ENCODE assay signal across 25 mouse cellular contexts in genomic region chr9:122631793-122632192, GRCm38 (mm10).
DNase-seq lines count a peak whose midpoint lies in the region; ATAC-seq and TF ChIP-seq lines count a peak whose summit lies in the region.
"Had no signal": no experiment of that assay in that cellular context is flagged by ENCODE, and none has a peak within 500 bp of the region (broad histone marks: within the 10 kb centered on the region; RNA-seq: fewer than 3 reads in every experiment).

No protein-coding gene starts in this region.

- H3K27ac ChIP-seq in hindbrain, embryonic 13.5 days: peak overlapping the region; percentile 31; the same call in 1 of the 2 replicates
- no peak overlapping the region for H3K27ac ChIP-seq in hindbrain, embryonic 11.5 days (ENCODE audit: low read depth, low read length)
- H3K27ac ChIP-seq in hindbrain, postnatal 0 days: peak overlapping the region; percentile 7; the same call in 1 of the 2 replicates
- no peak overlapping the region for H3K27ac ChIP-seq in hindbrain, embryonic 10.5 days
- H3K27ac ChIP-seq in midbrain, embryonic 14.5 days (replicated peaks; ENCODE audit: low read depth, low read length): 0 out of 2 replicates have a peak overlapping the region, but pooled peaks have one; percentile 6
- no peak overlapping the region for H3K27ac ChIP-seq in midbrain, embryonic 16.5 days (ENCODE audit: low read length)
- no peak overlapping the region for H3K27ac ChIP-seq in forebrain, embryonic 14.5 days (ENCODE audit: low read depth, low read length)
- H3K27ac ChIP-seq: embryonic facial prominence, embryonic 12.5 days; embryonic facial prominence, embryonic 15.5 days; forebrain, embryonic 15.5 days; heart, embryonic 15.5 days had no signal

- H3K4me1 ChIP-seq in hindbrain, embryonic 13.5 days (replicated peaks): peaks cover 50% of the 10 kb centered on the region
- H3K4me1 ChIP-seq in hindbrain, embryonic 11.5 days (replicated peaks; ENCODE audit: control insufficient read depth, insufficient read depth, low read length): no peaks in the 10 kb centered on the region
- H3K4me1 ChIP-seq in hindbrain, postnatal 0 days (ENCODE audit: insufficient read depth, low read length): peaks cover 11% of the 10 kb centered on the region; the same call in 1 of the 2 replicates
- H3K4me1 ChIP-seq in hindbrain, embryonic 10.5 days (replicated peaks): peaks cover 4% of the 10 kb centered on the region
- peaks cover 29% of the 10 kb centered on the region for H3K4me1 ChIP-seq in midbrain, embryonic 14.5 days (ENCODE audit: control insufficient read depth, insufficient read depth, low read length)
- H3K4me1 ChIP-seq in midbrain, embryonic 16.5 days (ENCODE audit: control insufficient read depth, insufficient read depth, low read length): peaks cover 20% of the 10 kb centered on the region
- H3K4me1 ChIP-seq in forebrain, embryonic 14.5 days (ENCODE audit: control insufficient read depth, insufficient read depth, low read length): peaks cover 15% of the 10 kb centered on the region
- H3K4me1 ChIP-seq: embryonic facial prominence, embryonic 12.5 days; heart, embryonic 12.5 days had no signal

- H3K4me3 ChIP-seq in hindbrain, embryonic 13.5 days: no peak overlapping the region
- no peak overlapping the region for H3K4me3 ChIP-seq in hindbrain, embryonic 11.5 days (ENCODE audit: low read depth, low read length)
- no peak overlapping the region for H3K4me3 ChIP-seq in hindbrain, postnatal 0 days (ENCODE audit: low read length)
- no peak overlapping the region for H3K4me3 ChIP-seq in hindbrain, embryonic 10.5 days
- no peak overlapping the region for H3K4me3 ChIP-seq in midbrain, embryonic 14.5 days (replicated peaks; ENCODE audit: low read depth, low read length)
- no peak overlapping the region for H3K4me3 ChIP-seq in midbrain, embryonic 16.5 days (ENCODE audit: low read depth, low read length)
- H3K4me3 ChIP-seq in forebrain, embryonic 14.5 days (ENCODE audit: low read depth, low read length): no peak overlapping the region
- H3K4me3 ChIP-seq: embryonic facial prominence, embryonic 12.5 days; embryonic facial prominence, embryonic 15.5 days; forebrain, embryonic 15.5 days; heart, embryonic 12.5 days; heart, embryonic 15.5 days had no signal

- no peak for ATAC-seq in hindbrain, embryonic 13.5 days (ENCODE audit: low FRiP score)
- ATAC-seq in hindbrain, embryonic 11.5 days (ENCODE audit: low FRiP score): no peak
- ATAC-seq in hindbrain, postnatal 0 days: no peak
- no peak for ATAC-seq in midbrain, embryonic 14.5 days (ENCODE audit: low FRiP score, low TSS enrichment)
- no peak for ATAC-seq in midbrain, embryonic 16.5 days
- no peak for ATAC-seq in forebrain, embryonic 14.5 days
- ATAC-seq: activated CD4-positive, CD25-positive, alpha-beta regulatory T cell, adult 4 months; forebrain, embryonic 15.5 days; intestine, postnatal 0 days had no signal

- no peaks in the 10 kb centered on the region for H3K36me3 ChIP-seq in hindbrain, embryonic 13.5 days
- H3K36me3 ChIP-seq in hindbrain, embryonic 11.5 days (ENCODE audit: control insufficient read depth, insufficient read depth, low read length): no peaks in the 10 kb centered on the region
- H3K36me3 ChIP-seq in hindbrain, postnatal 0 days (ENCODE audit: insufficient read depth, low read length): no peaks in the 10 kb centered on the region
- no peaks in the 10 kb centered on the region for H3K36me3 ChIP-seq in hindbrain, embryonic 10.5 days
- no peaks in the 10 kb centered on the region for H3K36me3 ChIP-seq in midbrain, embryonic 14.5 days (ENCODE audit: control insufficient read depth, insufficient read depth, low read length)
- no peaks in the 10 kb centered on the region for H3K36me3 ChIP-seq in midbrain, embryonic 16.5 days (ENCODE audit: control insufficient read depth, insufficient read depth, low read length)
- no peaks in the 10 kb centered on the region for H3K36me3 ChIP-seq in forebrain, embryonic 14.5 days (ENCODE audit: control insufficient read depth, insufficient read depth, low read length)
- H3K36me3 ChIP-seq: embryonic facial prominence, embryonic 12.5 days; embryonic facial prominence, embryonic 15.5 days; forebrain, embryonic 15.5 days; heart, embryonic 12.5 days; heart, embryonic 15.5 days had no signal

- TF ChIP-seq CTCF in hindbrain, postnatal 0 days (IDR thresholded peaks at IDR 0.05; ENCODE audit: low read depth): no peak

- H3K9me3 ChIP-seq in hindbrain, embryonic 13.5 days: no peaks in the 10 kb centered on the region
- H3K9me3 ChIP-seq in hindbrain, embryonic 11.5 days (ENCODE audit: control insufficient read depth, low read length): no peaks in the 10 kb centered on the region
- H3K9me3 ChIP-seq in hindbrain, postnatal 0 days (ENCODE audit: low read length): no peaks in the 10 kb centered on the region
- H3K9me3 ChIP-seq in hindbrain, embryonic 10.5 days: no peaks in the 10 kb centered on the region
- no peaks in the 10 kb centered on the region for H3K9me3 ChIP-seq in midbrain, embryonic 14.5 days (ENCODE audit: control insufficient read depth, low read length)
- H3K9me3 ChIP-seq in midbrain, embryonic 16.5 days (replicated peaks; ENCODE audit: control insufficient read depth, low read length, poor library complexity, severe bottlenecking): no peaks in the 10 kb centered on the region
- H3K9me3 ChIP-seq in forebrain, embryonic 14.5 days (replicated peaks; ENCODE audit: control insufficient read depth, low read length): no peaks in the 10 kb centered on the region
- H3K9me3 ChIP-seq: embryonic facial prominence, embryonic 12.5 days; embryonic facial prominence, embryonic 15.5 days; forebrain, embryonic 15.5 days; heart, embryonic 12.5 days; heart, embryonic 15.5 days had no signal

- peaks cover 60% of the 10 kb centered on the region for H3K27me3 ChIP-seq in hindbrain, embryonic 13.5 days
- H3K27me3 ChIP-seq in hindbrain, embryonic 11.5 days (ENCODE audit: control insufficient read depth, insufficient read depth, low read length): no peaks in the 10 kb centered on the region
- 0 out of 2 replicates have a peak, but pooled peaks cover 4% of the 10 kb centered on the region for H3K27me3 ChIP-seq in hindbrain, postnatal 0 days (ENCODE audit: insufficient read depth, low read length)
- H3K27me3 ChIP-seq in hindbrain, embryonic 10.5 days (ENCODE audit: insufficient read depth, poor library complexity, severe bottlenecking): peaks cover 18% of the 10 kb centered on the region
- H3K27me3 ChIP-seq in midbrain, embryonic 14.5 days (ENCODE audit: control insufficient read depth, insufficient read depth, low read length): 0 out of 2 replicates have a peak, but pooled peaks cover 3% of the 10 kb centered on the region
- H3K27me3 ChIP-seq in midbrain, embryonic 16.5 days (ENCODE audit: control insufficient read depth, insufficient read depth, low read depth, low read length): no peaks in the 10 kb centered on the region
- 0 out of 2 replicates have a peak, but pooled peaks cover 18% of the 10 kb centered on the region for H3K27me3 ChIP-seq in forebrain, embryonic 14.5 days (replicated peaks; ENCODE audit: control insufficient read depth, insufficient read depth, low read length)
- H3K27me3 ChIP-seq: embryonic facial prominence, embryonic 12.5 days; embryonic facial prominence, embryonic 15.5 days had no signal

- WGBS in hindbrain, embryonic 13.5 days: 71% methylated on average over 9 of the region's 9 CpGs
- 85% methylated on average over 9 of the region's 9 CpGs for WGBS in hindbrain, embryonic 11.5 days
- WGBS in hindbrain, postnatal 0 days: 57% methylated on average over 9 of the region's 9 CpGs
- 81% methylated on average over 9 of the region's 9 CpGs for WGBS in hindbrain, embryonic 10.5 days
- WGBS in midbrain, embryonic 14.5 days: 78% methylated on average over 9 of the region's 9 CpGs
- 65% methylated on average over 9 of the region's 9 CpGs for WGBS in midbrain, embryonic 16.5 days
- WGBS in forebrain, embryonic 14.5 days: 65% methylated on average over 9 of the region's 9 CpGs

- no peak for DNase-seq in hindbrain, embryonic 11.5 days (ENCODE audit: low spot score)
- no peak for DNase-seq in hindbrain, postnatal 0 days (ENCODE audit: low spot score)
- DNase-seq in hindbrain, embryonic 10.5 days (ENCODE audit: low spot score): no peak
- no peak for DNase-seq in midbrain, embryonic 14.5 days
- DNase-seq in ZHBTc4 (ENCODE audit: low read depth, low spot score): peak; percentile 20
- DNase-seq in forebrain, embryonic 14.5 days (ENCODE audit: low spot score): no peak
- DNase-seq: adrenal gland, adult 8-10 months; adrenal gland, postnatal 25 days; B cell, adult 2 months; cerebellum, adult 11-12 months; cerebellum, adult 9-10 months; cerebellum, postnatal 25 days; gastrocnemius, postnatal 25 days; heart, adult 18-20 months; heart, postnatal 10 days; heart, postnatal 36 days had no signal

- no peak overlapping the region for H3K4me2 ChIP-seq in hindbrain, embryonic 13.5 days
- no peak overlapping the region for H3K4me2 ChIP-seq in hindbrain, embryonic 11.5 days (replicated peaks; ENCODE audit: low read depth, low read length)
- H3K4me2 ChIP-seq in hindbrain, postnatal 0 days (ENCODE audit: low read depth, low read length): no peak overlapping the region
- no peak overlapping the region for H3K4me2 ChIP-seq in midbrain, embryonic 14.5 days (ENCODE audit: low read length)
- H3K4me2 ChIP-seq in midbrain, embryonic 16.5 days (ENCODE audit: low read length): no peak overlapping the region
- H3K4me2 ChIP-seq in forebrain, embryonic 14.5 days (ENCODE audit: low read length): no peak overlapping the region
- H3K4me2 ChIP-seq: embryonic facial prominence, embryonic 12.5 days; embryonic facial prominence, embryonic 15.5 days; forebrain, embryonic 15.5 days; heart, embryonic 12.5 days; heart, embryonic 15.5 days had no signal

- no peak overlapping the region for H3K9ac ChIP-seq in hindbrain, embryonic 13.5 days
- no peak overlapping the region for H3K9ac ChIP-seq in hindbrain, embryonic 11.5 days (ENCODE audit: low read depth, low read length)
- no peak overlapping the region for H3K9ac ChIP-seq in hindbrain, postnatal 0 days (replicated peaks; ENCODE audit: low read length)
- H3K9ac ChIP-seq in midbrain, embryonic 14.5 days (replicated peaks; ENCODE audit: low read length): no peak overlapping the region
- H3K9ac ChIP-seq in midbrain, embryonic 16.5 days (ENCODE audit: low read depth, low read length): no peak overlapping the region
- H3K9ac ChIP-seq in forebrain, embryonic 14.5 days (ENCODE audit: low read length): no peak overlapping the region
- H3K9ac ChIP-seq: embryonic facial prominence, embryonic 12.5 days; embryonic facial prominence, embryonic 15.5 days; forebrain, embryonic 15.5 days; heart, embryonic 12.5 days; heart, embryonic 15.5 days had no signal

Comparison
In these comparisons a context has a peak if more than half of its experiments do, and no peak if none do; other contexts are left out.
1. H3K27ac ChIP-seq: peak in hindbrain, embryonic 13.5 days (single experiment), hindbrain, postnatal 0 days (single experiment) and midbrain, embryonic 14.5 days (single experiment); none in hindbrain, embryonic 11.5 days (single experiment), hindbrain, embryonic 10.5 days (single experiment), midbrain, embryonic 16.5 days (single experiment) and forebrain, embryonic 14.5 days (single experiment).